Mouse (Mus musculus): ENCODE results near the gene Slc30a7.

Gene Slc30a7

GRCm38 (mm10) chr3:116006978-116007940 is at the start of gene Slc30a7, which contains the start of gene Extl2:
Gene Slc30a7 (minus strand): TSS chr3:116007406.
Gene Extl2 (plus strand): TSS chr3:116007462.
- DNase-seq (ENCODE audit: low spot score in 2 of 2) = peak; percentile 75 to 85

- no peak for DNase-seq (ENCODE audit: low spot score in 2 of 2)
Observed at GRCm38 (mm10) chr3:116047034-116047433, 39.8 kb upstream of the Slc30a7 start.

DNA sequence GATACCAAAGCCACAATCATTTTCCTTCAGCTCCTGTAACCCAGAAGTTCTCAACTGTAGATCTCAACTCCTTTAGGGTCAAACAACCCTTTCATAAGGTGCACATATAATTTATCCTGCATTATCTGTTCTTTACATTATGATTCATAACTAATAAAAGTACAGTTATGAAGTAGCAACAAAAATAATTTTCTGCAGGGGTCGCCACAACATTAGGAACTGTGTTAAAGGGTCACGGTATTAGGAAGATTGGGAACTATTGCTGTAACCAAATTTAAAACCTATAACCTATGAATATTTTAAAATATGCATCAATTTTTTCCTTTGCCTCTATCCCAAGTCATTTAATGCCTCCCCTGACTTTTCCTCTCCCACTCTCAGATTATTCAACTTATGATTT is 38.8 kb upstream of the Slc30a7 start:
- DNase-seq (ENCODE audit: low spot score in 2 of 2) = no peak

- no peak for DNase-seq (ENCODE audit: low spot score in 2 of 2)
Observed at GRCm38 (mm10) chr3:116040776-116041175, 33.6 kb upstream of the Slc30a7 start.

GRCm38 (mm10) chr3:116033871-116034222 is 26.6 kb upstream of the Slc30a7 start:
- no peak for DNase-seq (ENCODE audit: low spot score in 2 of 2)

- no peak for DNase-seq (ENCODE audit: low spot score in 2 of 2)
Observed at GRCm38 (mm10) chr3:116033218-116033870, 26.1 kb upstream of the Slc30a7 start.

- no peak for DNase-seq (ENCODE audit: low spot score in 2 of 2)
Observed at GRCm38 (mm10) chr3:116030152-116030788, 23.1 kb upstream of the Slc30a7 start.

DNA sequence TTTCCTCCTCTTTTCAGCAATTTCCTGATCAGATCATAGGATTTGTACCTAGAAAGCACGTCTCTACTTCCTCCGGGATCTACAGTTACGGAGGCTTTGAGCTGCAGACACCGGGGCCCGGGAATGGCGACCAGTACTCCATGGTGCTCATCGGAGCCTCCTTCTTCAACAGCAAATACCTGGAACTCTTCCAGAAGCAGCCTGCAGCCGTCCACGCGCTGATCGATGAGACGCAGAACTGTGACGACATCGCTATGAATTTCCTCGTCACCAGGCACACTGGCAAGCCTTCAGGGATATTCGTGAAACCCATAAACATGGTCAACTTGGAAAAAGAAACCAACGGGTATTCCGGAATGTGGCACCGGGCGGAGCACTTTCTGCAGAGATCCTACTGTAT is 19.8 kb upstream of the Slc30a7 start:
- DNase-seq (ENCODE audit: low spot score in 2 of 2) = no peak

DNA sequence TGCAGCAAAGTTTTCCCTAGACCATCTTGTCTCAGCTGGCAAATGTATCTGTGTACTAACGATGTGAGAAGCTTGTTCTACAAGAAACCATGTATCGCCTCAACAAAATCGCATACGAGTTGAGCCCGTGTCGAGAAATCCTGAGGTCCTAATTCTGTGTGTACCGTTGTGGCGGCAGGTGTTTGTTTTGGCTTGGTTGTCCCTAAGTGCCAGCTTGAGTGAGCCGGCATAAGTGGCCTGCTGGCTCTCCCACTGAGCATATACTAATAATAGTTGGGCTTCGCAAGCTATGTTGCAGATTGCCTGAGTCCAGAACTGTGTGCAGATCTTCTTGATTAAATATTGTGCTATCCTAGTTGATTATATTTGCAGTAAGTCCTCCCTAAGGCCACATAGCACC is 18.5 kb upstream of the Slc30a7 start:
- DNase-seq (ENCODE audit: low spot score in 2 of 2) = no peak

DNA sequence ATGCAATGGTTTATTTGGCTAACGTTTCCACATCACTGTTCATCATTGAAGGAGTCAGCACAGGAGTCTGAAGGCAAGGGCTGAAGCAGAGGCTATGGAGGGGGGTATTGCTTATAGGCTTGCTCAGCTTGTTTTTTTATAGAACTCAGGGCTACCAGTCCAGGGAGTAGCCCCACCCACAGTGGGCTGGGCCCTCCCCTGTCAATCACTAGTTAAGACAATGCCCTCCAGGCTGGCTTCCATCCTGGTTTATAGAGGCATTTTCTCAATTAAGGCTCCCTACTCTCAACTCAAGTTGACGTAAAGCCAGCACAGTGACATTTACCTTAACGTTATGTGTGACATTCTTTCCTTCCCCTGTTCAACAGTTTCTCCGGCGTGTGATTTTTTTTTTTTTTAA is 17.5 kb upstream of the Slc30a7 start:
- DNase-seq (ENCODE audit: low spot score in 2 of 2) = no peak

DNA sequence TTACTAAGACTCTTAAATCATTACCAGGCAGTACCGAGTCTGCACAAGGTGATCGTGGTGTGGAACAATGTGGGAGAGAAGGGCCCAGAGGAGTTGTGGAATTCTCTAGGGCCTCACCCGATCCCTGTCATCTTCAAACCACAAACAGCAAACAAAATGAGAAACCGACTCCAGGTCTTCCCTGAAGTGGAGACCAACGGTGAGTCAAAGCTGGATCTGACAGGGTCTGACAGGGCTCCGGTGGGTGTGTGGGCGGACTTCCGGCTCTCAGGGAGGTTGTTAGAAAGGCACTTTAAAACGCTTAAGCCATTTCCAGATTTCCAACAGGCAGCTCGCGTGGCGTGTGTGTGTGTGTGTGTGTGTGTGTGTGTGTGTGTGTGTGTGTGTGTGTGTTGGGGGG is 17.0 kb upstream of the Slc30a7 start:
- DNase-seq (ENCODE audit: low spot score in 2 of 2) = no peak

GRCm38 (mm10) chr3:116019136-116019535 is 11.9 kb upstream of the Slc30a7 start:
- no peak for DNase-seq (ENCODE audit: low spot score in 2 of 2)

DNA sequence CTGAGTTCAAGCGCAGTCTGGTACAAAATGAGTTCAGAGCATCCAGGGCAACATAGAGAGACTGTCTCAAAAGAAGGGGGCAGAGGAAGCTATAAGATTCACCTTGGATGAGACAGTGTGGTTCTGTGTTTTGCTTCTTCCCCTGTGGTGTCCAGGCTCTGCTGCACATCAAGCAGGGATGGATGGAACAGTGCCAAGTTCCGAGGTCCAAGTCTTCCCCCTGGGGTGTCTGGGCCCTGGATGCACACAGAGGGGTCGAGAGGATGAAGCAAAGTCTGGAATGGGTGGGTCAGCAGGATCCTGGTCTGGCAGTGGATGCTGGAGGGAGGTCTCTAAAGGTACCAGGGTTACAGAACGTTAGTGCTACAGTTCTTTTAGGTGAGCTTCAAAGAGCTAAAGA is 11.4 kb upstream of the Slc30a7 start:
- no peak for DNase-seq (ENCODE audit: low spot score in 2 of 2)

DNA sequence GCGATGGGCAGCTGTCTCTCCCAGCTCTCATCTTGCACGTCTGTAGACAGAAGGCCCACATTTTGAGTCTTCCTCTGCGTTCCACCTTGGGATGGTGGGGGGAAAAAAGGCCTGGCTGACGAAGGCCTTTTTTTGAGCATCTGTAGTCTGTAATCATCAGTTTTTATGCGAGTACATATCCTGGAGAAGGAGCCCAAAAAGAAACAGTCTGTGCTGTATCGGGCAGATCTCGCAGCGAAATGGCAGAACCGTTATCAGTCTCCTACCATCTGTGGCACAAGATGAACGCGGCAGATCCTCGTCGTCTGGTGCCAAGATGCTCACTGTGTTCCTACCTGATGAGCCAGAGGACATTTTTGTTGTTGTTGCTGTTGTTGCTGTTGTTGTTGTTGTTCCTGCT is 8.9 kb upstream of the Slc30a7 start:
- DNase-seq (ENCODE audit: low spot score in 2 of 2) = no peak

DNA sequence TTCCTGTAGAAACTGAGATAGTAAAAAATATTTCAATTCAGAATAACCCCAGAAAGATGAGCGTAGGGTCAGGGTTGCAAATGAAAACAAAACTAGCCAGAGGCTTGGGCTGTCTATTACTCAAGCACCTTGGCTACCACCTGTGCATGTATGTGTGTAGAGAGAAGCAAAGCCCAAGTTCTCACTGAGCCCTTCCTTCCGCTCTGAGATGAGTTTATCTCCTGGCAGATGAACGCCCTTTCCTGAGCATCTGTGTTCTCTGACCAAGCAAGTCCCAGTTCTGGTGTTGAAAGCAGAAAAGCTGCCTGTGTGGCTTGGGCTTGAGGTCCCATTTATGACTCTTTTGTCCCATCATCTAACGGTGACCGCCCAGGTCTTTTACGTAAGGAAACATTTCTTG is 7.7 kb upstream of the Slc30a7 start:
- no peak for DNase-seq (ENCODE audit: low spot score in 2 of 2)

GRCm38 (mm10) chr3:116009622-116010344 is 2.6 kb upstream of the Slc30a7 start:
- DNase-seq (ENCODE audit: low spot score in 2 of 2) = no peak

- DNase-seq (ENCODE audit: low spot score in 2 of 2) = peak; percentile 48 to 68
Observed at GRCm38 (mm10) chr3:116007941-116008440, 785 bp upstream of the Slc30a7 start.

DNA sequence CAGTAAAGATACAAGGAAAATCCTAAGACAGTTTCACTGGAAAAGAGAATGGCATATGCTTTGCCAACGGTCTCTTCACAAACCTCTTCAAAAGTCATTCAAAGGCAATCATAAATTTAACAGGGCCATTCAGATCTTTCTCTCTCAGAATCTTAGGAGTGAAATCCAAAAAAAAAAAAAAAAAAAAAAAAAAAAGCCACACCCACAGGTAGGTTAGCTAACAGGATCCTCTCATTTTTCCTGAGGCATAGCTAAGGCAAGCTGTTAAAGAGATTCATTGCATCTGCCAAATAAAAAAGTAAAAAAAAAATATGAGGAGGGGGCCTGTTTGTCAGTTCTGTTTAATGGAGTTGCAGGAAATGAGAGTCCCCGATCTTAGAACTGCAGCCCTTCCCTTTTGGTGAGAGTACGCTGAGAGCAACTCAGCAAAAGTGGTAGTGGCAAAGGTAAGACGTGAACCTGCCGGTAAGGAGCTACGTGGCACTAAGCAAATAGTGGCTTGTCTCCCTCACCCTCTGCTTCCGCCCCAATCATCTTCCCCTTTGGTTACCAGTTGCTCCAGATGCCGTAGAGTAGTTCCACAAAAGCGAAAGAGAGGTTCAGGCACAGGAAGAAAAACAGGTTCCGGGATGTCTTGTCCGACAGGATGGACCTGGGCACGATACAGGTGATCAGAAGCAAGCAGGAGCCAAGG is 775 bp downstream of the Slc30a7 start:
- DNase-seq (ENCODE audit: low spot score in 2 of 2) = no peak

- no peak for DNase-seq (ENCODE audit: low spot score in 2 of 2)
Observed at GRCm38 (mm10) chr3:115996929-115997328, 10.3 kb downstream of the Slc30a7 start.

GRCm38 (mm10) chr3:115993025-115993424 is 14.2 kb downstream of the Slc30a7 start:
- no peak for DNase-seq (ENCODE audit: low spot score in 2 of 2)

- DNase-seq (ENCODE audit: low spot score in 2 of 2) = no peak
Observed at GRCm38 (mm10) chr3:115992588-115992987, 14.6 kb downstream of the Slc30a7 start.

Measured in cerebellum, postnatal 4 days (tissue).